Mouse (Mus musculus) myocyte (in vitro differentiated cells): ENCODE measurements around the gene Raver1.

Experiments
- MAX ChIP-seq: IDR thresholded peaks from one replicate; pipeline ENCODE4 v1.6.1; 2011; ENCODE audit warnings: low read depth, mild to moderate bottlenecking, control low read depth
- POLR2A ChIP-seq: IDR thresholded peaks from one replicate; pipeline ENCODE4 v1.6.1; 2011; ENCODE audit warnings: low read depth, mild to moderate bottlenecking, control low read depth, moderate library complexity; ENCODE audit not compliant: insufficient read length
- POLR2AphosphoS2 ChIP-seq: IDR thresholded peaks from one replicate; pipeline ENCODE4 v1.6.1; 2011; ENCODE audit warnings: low read depth, control low read depth; ENCODE audit not compliant: insufficient read length
- TCF12 ChIP-seq: IDR thresholded peaks from one replicate; pipeline ENCODE4 v1.6.1; 2011; ENCODE audit warnings: mild to moderate bottlenecking, control low read depth; ENCODE audit not compliant: poor library complexity, insufficient read depth, severe bottlenecking
- TCF3 ChIP-seq: IDR thresholded peaks from one replicate; pipeline ENCODE4 v1.6.1; 2011; ENCODE audit warnings: low read depth, control low read depth; ENCODE audit not compliant: insufficient read length

DNA sequence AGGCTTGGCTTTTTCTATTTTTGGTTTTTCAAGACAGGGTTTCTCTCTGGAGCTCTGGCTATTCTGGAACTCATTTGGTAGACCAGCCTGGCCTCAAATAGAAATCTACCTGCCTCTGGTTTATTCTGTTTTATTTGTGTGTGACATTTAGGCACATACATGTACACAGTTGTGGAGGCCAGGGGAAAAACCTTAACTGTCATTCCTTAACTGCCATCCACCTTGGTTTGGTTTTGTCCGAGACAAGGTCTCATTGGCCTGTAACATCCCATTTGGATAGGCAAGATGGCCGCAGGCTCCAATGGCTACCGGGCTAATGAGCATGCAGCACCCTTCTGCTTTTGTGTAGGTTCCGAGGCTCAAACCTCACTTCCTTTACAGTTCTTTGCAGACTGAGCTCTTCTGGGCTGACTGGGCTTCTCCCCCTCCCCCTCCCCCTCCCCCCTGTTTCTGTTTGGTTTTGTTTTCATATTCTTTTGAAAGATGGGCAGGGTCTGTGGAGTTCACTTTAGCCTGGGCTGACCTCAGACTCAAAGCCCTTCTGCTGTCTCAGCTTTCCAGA lies 43.6 kb upstream of the Raver1 start:
- no peak for TF ChIP-seq POLR2A
- TF ChIP-seq TCF3 = no peak
- TF ChIP-seq POLR2AphosphoS2 = no peak
- no peak for TF ChIP-seq MAX
- TF ChIP-seq TCF12 = no peak
